Mouse (Mus musculus): ENCODE measurements at regions not wholly inside any gene's neighbourhood (a gene's known extent, or its start where the extent isn't known, plus 50 kb on each side); places are given as distances from the start of the nearest gene placed in this dataset.
A peak's percentile ranks its signal among the peaks of the same experiment; 100 is the strongest.
"Not testable (repeated sequence)": the region's sequence is repeated elsewhere in the genome, so short reads cannot be mapped to it uniquely, and the experiment has no call there.

DNA sequence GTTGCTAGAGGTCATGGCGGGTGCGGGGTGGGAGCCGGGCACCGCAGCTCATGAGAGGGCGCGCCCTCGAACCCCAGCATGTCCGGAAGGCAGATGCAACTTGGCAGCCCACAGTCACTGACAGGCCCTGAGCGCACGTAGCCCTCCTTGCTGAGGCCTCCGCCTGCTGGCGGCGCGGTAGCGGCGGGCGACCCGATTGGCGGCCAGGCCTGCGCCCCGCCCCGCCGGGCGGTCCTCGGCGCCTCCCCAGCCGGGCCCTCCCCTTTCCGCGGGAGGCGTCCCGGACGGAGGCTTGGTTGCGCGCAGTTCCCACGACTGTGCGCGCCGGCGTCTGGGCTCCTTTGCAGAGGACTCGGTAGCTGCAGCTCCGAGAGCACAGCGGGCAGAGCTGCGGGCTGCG lies 301.9 kb downstream of the Hpcal1 start:
- under 1% methylated on average over 36 of the region's 44 CpGs for WGBS
- H3K36me3 ChIP-seq (ENCODE audit: control insufficient read depth, insufficient read depth, low read length) = not testable (repeated sequence)

DNA sequence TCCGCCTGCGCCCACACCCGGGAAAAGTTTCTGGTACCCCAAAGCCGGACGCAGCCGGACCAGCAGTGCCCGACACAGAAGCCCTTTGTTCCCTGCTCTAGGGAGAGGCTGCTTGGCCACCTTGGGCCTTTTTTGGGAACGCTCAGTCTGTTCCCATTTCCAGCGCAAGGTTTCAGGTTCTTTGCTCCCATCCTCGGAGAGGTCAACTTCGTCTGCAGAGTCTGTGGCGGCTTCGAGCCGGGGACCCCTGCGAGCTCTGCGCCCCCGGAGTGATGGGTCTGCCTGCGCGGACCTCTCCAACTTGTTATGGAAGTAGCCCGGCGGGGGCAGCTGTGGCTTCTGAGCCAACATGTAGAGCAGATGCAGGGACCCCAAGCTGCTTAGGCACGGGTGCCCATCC lies 302.7 kb downstream of the Hpcal1 start:
- not testable (repeated sequence) for H3K27ac ChIP-seq (ENCODE audit: low read depth, low read length); ATAC-seq (ENCODE audit: low read depth); H3K36me3 ChIP-seq (ENCODE audit: control insufficient read depth, insufficient read depth, low read length); H3K9me3 ChIP-seq (ENCODE audit: control insufficient read depth, low read length); H3K27me3 ChIP-seq (ENCODE audit: control insufficient read depth, insufficient read depth, low read length); H3K4me1 ChIP-seq (ENCODE audit: control insufficient read depth, insufficient read depth, low read length); H3K9ac ChIP-seq (replicated peaks; ENCODE audit: low read depth, low read length)
- peak overlapping the region; percentile 43 for H3K4me3 ChIP-seq (ENCODE audit: low read depth, low read length)
- H3K4me2 ChIP-seq (ENCODE audit: low read depth, low read length) = peak overlapping the region; percentile 28; the same call in 1 of the 2 replicates
- 9% methylated on average over 18 of the region's 22 CpGs for WGBS

More for the DNA sequence above, 301.9 kb downstream of the Hpcal1 start:
- peak overlapping the region; percentile 43 for H3K4me2 ChIP-seq (ENCODE audit: low read depth, low read length)
- peak overlapping the region; percentile 47 for H3K9ac ChIP-seq (replicated peaks; ENCODE audit: low read depth, low read length)
- not testable (repeated sequence) for H3K4me1 ChIP-seq (ENCODE audit: control insufficient read depth, insufficient read depth, low read length); H3K27me3 ChIP-seq (ENCODE audit: control insufficient read depth, insufficient read depth, low read length); H3K9me3 ChIP-seq (ENCODE audit: control insufficient read depth, low read length); H3K27ac ChIP-seq (ENCODE audit: low read depth, low read length)
- peak overlapping the region; percentile 43 for H3K4me3 ChIP-seq (ENCODE audit: low read depth, low read length)
- peak; percentile 96 for ATAC-seq (ENCODE audit: low read depth)
